Comparison of ENCODE assay signal across 38 mouse cellular contexts in the genomic region with DNA sequence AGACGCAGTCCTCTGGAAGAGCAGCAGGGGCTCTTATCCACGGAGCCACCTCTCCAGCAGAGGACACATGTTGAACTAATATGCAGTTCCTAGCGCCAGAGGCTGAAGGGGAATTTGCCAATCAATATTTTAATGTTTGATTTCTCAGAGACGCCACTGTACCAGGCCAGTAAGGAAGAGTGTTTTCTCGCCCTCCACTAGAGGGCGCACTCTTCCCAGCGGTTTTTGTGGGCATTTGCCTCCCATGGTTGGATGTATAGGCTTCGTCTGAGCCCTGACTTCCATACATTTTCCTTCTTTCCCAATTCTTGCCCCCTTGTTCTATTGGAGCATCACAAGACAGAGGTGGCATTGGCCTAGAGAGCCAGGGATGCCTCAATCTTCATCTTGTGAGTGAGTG. TPM values are rescaled to one million over a fixed set of nuclear protein-coding genes. Genes with fewer than 3 reads are reported as not detected.
"Had no signal": no experiment of that assay in that cellular context is flagged by ENCODE, and none has a peak within 500 bp of the region (broad histone marks: within the 10 kb centered on the region; RNA-seq: fewer than 3 reads in every experiment).

No protein-coding gene starts in this region.

RNA-seq across cellular contexts. Expression of a gene that starts 4.5 kb away (rescaled TPM):
- polyA plus RNA-seq: limb, embryonic 11.5 days had no signal

RNA-seq across cellular contexts. Expression of a gene that starts 34.3 kb away (rescaled TPM):
- total RNA-seq: gastrocnemius, adult 18-20 months; gastrocnemius, adult 8-10 months; gastrocnemius, postnatal 14 days; gastrocnemius, postnatal 36 days; heart, adult 18-20 months; heart, adult 8-10 months; heart, postnatal 10 days; heart, postnatal 25 days; heart, postnatal 4 days; hindbrain, postnatal 0 days; layer of hippocampus, adult 18-20 months; layer of hippocampus, adult 8-10 months; layer of hippocampus, postnatal 14 days; layer of hippocampus, postnatal 36 days; left cerebral cortex, adult 18-20 months; left cerebral cortex, adult 8-10 months; left cerebral cortex, postnatal 10 days; left cerebral cortex, postnatal 25 days; left cerebral cortex, postnatal 4 days; liver, adult 2 months had no signal
- polyA plus RNA-seq: gonadal fat pad, adult 2 months; heart, embryonic 10.5 days; heart, embryonic 12.5 days; heart, embryonic 14.5 days; heart, embryonic 16.5 days; hindbrain, embryonic 11.5 days; hindbrain, embryonic 13.5 days; hindbrain, embryonic 15.5 days; hindbrain, postnatal 0 days; intestine, embryonic 14.5 days; intestine, embryonic 16.5 days; kidney, adult 2 months; kidney, embryonic 15.5 days; kidney, postnatal 0 days; large intestine, adult 2 months; limb, embryonic 11.5 days; limb, embryonic 13.5 days; limb, embryonic 15.5 days; liver, embryonic 12.5 days had no signal

RNA-seq across cellular contexts. Expression of a gene that starts 35.1 kb away (rescaled TPM):
- total RNA-seq: gastrocnemius, adult 18-20 months; gastrocnemius, adult 8-10 months; gastrocnemius, postnatal 14 days; gastrocnemius, postnatal 36 days; heart, adult 18-20 months; heart, adult 8-10 months; heart, postnatal 10 days; heart, postnatal 25 days; heart, postnatal 4 days; hindbrain, postnatal 0 days; layer of hippocampus, adult 18-20 months; layer of hippocampus, adult 8-10 months; layer of hippocampus, postnatal 14 days; layer of hippocampus, postnatal 36 days; left cerebral cortex, adult 18-20 months; left cerebral cortex, adult 8-10 months; left cerebral cortex, postnatal 10 days; left cerebral cortex, postnatal 25 days; left cerebral cortex, postnatal 4 days had no signal
- polyA plus RNA-seq: gonadal fat pad, adult 2 months; heart, embryonic 10.5 days; heart, embryonic 12.5 days; heart, embryonic 14.5 days; heart, embryonic 16.5 days; hindbrain, embryonic 11.5 days; hindbrain, embryonic 13.5 days; hindbrain, embryonic 15.5 days; hindbrain, postnatal 0 days; intestine, embryonic 16.5 days; large intestine, adult 2 months; limb, embryonic 11.5 days; limb, embryonic 13.5 days; limb, embryonic 15.5 days; liver, embryonic 12.5 days had no signal
